Mouse (Mus musculus) left cerebral cortex, postnatal 36 days (tissue): ENCODE results near the gene Dennd1b. TPM values are rescaled to one million over a fixed set of nuclear protein-coding genes. Genes with fewer than 3 reads are reported as not detected.

ENCODE experiments used
- DNase-seq, 2 experiments: peaks; one replicate each; pipeline ENCODE4 v3.0.0; 2021 to 2022; ENCODE audit warnings: low spot score in 2 of 2, mixed read lengths in 1 of 2
- intact Hi-C: fragments of 180-260 bp; cut with DNase I; formaldehyde crosslinking; loops from one replicate; pipeline ENCODE4 v1.15.1; 2025
- total RNA-seq, 2 experiments: library from RNA; stranded (reverse); gene quantifications; 2 replicates each; pipeline ENCODE4 v1.2.3; 2021

The Dennd1b gene
- total RNA-seq, 2 experiments from 2014 or later: 31.6 to 39.9 TPM

DNA sequence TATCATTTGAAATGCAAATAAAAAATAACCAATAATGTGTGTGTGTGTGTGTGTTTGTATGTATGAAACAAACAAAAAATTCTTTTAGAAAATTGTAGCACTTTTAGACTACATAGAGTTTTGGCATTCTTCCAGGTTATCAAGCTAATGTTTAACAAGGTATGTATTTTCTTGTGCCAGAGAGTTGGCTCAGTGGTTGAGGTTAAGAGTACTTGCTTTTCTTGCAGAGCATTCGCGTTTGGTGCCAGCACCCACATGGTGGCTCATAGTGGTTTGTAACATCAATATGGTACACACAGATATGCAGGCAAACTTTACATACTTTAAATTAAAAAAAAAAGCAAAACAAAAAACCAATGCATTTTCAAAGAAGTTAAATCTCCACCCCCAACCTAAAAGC is 101.5 kb downstream of the Dennd1b start:
- intact Hi-C loops: no loop called here
- DNase-seq: no peak

GRCm38 (mm10) chr1:139067210-139067609 is 104.0 kb downstream of the Dennd1b start:
- no peak for DNase-seq
- intact Hi-C loops: no loop called here

DNA sequence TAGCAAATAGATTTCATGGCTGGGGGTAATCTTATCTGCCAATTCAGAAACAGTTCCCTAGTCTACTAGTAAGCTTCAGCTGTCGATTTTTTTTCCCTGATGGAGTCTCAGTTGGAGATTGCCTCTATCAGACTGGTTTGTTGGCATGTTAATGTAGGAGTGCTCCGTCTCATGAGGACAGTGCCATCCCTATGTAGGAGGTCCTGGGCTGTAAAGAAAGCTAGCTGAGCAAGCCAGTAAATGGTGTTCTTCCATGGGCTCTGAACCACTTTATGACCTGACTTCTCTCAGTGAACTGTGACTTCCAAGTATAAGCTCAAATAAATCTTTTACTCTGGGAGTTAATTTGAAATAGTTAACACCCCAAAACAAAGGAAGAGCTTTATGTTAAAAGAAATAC is 107.8 kb downstream of the Dennd1b start:
- no peak for DNase-seq
- intact Hi-C loops: loop anchor here (10.0 kb wide), 1 partner anchor 106 kb away; the partner anchor contains the start of gene Dennd1b

DNA sequence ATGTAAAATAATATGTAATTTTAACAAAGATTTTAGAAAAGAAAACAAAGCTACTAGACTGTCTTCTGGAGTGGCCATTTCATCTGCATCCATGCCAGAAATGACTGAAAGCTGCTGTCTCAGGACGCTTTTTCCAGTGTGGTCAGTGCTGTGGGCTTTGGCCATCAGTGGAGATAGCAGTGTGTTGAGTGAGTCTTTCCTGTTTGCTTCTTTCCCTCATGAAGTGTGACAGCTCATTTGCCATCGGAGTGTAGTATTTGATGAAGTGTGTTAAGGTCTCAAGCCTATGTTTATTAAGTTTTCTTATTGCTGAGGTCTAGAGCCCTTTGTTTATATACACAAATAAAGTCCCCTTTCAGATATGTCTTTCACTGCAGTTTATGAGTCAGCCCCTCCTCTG is 112.4 kb downstream of the Dennd1b start:
- DNase-seq: no peak
- intact Hi-C loops: loop anchor here (10.0 kb wide), 1 partner anchor 111 kb away; the partner anchor contains the start of gene Dennd1b

DNA sequence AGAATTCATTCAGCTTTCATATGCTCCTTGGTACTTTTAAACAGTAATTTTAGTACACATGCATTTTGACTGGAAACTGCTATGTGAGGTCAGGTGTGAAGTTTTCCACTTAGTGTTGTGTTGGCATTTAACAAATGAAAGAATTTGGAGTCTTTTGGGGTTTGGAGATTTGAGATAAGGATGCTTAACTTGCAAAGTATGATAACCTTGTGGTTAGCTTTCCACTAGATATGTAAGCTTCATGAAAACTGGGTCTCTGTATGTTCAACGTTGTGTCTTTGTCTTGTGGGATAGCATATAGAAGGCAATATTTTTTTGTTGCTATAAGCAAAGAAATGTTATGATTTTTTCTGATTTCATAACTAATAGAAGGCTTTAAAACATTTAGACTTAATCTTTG is 114.8 kb downstream of the Dennd1b start:
- DNase-seq: no peak
- intact Hi-C loops: loop anchor here (10.0 kb wide), 1 partner anchor 113 kb away; the partner anchor contains the start of gene Dennd1b

GRCm38 (mm10) chr1:139079000-139079399 is 115.8 kb downstream of the Dennd1b start:
- intact Hi-C loops: loop anchor here (10.0 kb wide), 1 partner anchor 114 kb away; the partner anchor contains the start of gene Dennd1b
- DNase-seq: no peak

DNA sequence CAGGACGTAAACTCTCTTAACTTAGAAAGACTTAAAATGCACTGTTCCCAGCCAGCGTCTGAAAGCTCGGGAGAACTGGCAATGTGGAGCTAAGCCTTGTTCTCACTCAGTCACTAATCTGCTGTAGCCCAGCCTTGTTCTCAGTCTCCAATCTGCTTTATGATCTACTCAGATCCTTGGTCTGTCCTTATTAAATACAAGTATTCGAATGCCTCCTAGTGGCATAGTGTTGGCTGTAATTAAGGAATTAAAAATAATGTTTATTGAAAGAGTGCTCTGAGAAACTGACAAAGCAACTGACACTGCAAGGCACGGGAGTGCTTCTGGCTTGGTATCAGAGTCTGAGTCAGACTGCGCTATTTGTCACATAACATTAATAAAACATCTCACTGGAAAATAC is 116.3 kb downstream of the Dennd1b start:
- DNase-seq: no peak
- intact Hi-C loops: loop anchor here (10.0 kb wide), 1 partner anchor 115 kb away; the partner anchor contains the start of gene Dennd1b

GRCm38 (mm10) chr1:139080517-139081386 is 117.5 kb downstream of the Dennd1b start:
- intact Hi-C loops: loop anchor here (5.0 kb wide), 1 partner anchor 243 kb away; no protein-coding TSS in a partner anchor
- DNase-seq: no peak

- intact Hi-C loops: loop anchor here (5.0 kb wide), 1 partner anchor 246 kb away; no protein-coding TSS in a partner anchor
- no peak for DNase-seq
Observed at GRCm38 (mm10) chr1:139083382-139083781, 120.1 kb downstream of the Dennd1b start.

DNA sequence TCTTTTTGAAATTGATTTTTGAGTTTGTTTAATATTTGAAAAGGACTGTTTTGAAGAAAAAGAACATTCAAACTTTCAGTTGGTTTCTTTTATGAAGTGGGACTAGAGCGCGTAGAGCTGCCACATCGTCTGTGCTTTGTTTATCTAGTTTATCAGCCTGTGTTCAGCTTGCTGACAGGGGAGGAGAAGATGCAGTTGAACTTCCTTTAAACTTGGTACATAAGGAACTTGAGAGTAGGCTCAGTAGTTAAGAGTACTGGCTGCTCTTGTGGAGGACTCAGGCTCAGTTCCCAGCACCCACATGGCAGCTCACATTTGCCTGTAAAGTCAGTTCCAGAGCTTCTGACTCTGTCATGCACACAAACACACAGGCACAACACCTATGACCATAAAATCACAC is 124.3 kb downstream of the Dennd1b start:
- DNase-seq: no peak
- intact Hi-C loops: no loop called here

DNA sequence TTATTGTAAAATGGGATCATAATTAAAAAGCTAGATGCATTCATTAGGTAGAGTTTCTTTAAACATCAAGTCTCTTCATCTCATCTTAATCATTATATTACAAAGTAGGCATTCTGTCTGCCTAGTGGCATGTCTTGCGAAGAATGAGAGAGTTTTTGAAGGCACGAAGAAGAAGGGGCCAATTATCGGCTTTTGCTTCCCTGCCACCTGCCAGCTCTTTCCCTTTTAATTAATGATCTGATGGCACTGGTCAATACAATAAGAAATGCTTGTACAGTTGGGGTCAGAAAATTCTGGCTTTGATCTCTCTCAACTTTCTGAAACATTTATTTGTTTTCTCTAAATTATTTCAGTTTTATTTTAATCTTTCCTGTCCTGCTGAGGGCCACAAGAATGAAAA is 127.5 kb downstream of the Dennd1b start:
- DNase-seq: no peak
- intact Hi-C loops: no loop called here

DNA sequence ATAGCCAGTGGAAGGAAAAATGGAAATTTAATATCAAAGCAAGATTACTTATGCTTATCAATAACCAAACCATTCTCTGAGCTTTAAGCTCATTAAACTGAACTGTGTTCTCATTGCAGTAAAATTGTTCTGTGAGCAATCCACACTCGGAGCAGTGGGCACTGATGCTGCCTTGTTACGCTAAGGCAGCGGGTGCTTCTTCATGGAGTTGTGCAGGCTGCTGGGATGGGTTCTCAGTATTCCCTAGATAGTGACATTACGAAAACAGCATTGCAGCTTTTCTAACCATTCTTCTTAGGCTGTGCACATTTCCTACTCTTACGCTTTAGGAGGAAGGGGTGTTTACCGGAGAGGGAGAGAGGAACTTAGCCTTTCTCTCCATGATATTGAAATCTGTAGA is 128.5 kb downstream of the Dennd1b start:
- intact Hi-C loops: no loop called here

GRCm38 (mm10) chr1:139092144-139092543 is 128.9 kb downstream of the Dennd1b start:
- intact Hi-C loops: no loop called here

More for the DNA sequence above, 128.5 kb downstream of the Dennd1b start:
- no peak for DNase-seq

GRCm38 (mm10) chr1:139092722-139093121 is 129.5 kb downstream of the Dennd1b start:
- no peak for DNase-seq
- intact Hi-C loops: no loop called here

More at GRCm38 (mm10) chr1:139092144-139092543, 128.9 kb downstream of the Dennd1b start:
- no peak for DNase-seq

GRCm38 (mm10) chr1:139096369-139096768 is 133.1 kb downstream of the Dennd1b start:
- no peak for DNase-seq
- intact Hi-C loops: no loop called here

- no peak for DNase-seq
- intact Hi-C loops: no loop called here
Observed at GRCm38 (mm10) chr1:139098088-139098487, 134.9 kb downstream of the Dennd1b start.

DNA sequence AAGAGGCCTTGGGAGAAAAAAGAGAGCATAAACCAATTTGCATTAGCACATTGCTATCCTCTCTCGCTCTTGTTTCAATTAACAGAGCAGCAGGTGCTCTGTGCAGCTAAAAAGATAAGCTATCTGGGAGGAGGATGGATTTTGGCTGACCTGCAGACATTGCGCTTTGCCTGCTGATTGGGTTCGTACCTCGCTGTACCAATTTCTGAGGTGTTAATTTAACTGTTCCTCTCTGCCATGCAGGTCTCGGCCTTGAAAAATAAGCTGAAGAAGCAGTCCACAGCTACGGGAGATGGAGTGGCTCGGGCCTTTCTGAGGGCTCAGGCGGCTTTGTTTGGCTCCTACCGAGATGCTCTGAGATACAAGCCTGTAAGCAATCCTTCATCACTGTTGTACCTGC is 138.5 kb downstream of the Dennd1b start:
- DNase-seq: no peak
- intact Hi-C loops: no loop called here

- DNase-seq: no peak
- intact Hi-C loops: no loop called here
Observed at GRCm38 (mm10) chr1:139108251-139108650, 145.0 kb downstream of the Dennd1b start.

GRCm38 (mm10) chr1:139122626-139123025 is 159.4 kb downstream of the Dennd1b start:
- DNase-seq: no peak
- intact Hi-C loops: no loop called here

DNA sequence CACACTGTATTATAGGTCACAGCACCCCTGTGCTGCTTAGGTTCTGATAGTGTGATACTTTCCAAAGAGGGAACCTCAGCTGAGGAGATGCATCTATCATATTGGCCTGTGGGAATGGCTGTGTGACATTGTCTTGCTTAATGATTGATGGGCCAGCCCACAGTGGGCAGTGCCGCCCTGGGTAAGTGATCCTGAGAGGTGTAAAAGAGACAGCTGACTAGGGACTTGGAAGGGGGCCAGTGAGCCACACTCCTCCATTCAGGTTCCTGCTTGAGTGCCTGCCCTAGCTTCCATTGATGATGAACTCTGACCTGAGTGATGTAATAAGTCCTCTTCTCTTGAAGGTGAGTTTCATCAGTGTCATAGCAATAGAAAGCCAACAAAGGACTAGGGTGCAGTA is 176.4 kb downstream of the Dennd1b start:
- no peak for DNase-seq
- intact Hi-C loops: no loop called here

DNA sequence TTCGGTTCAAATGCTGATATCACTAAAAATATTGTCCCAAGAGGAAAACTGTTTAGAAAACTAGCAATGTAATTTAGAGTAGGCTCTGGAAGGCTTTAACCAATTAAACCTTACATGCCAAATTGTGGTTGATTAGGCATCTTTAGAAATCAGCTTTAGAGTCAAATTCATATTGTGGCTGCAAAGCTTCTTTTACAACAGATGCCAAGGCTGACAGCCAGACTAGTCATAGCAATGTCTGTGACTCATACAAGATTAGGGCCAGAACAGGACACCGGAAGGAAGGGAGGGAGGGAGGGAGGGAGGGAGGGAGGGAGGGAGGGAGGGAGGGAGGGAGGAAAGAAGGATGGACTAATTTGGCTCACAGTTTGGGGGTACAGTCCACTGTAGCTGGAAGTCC is 182.3 kb downstream of the Dennd1b start:
- intact Hi-C loops: no loop called here
- no peak for DNase-seq
